Mouse (Mus musculus): ENCODE results near the gene Npm1. TPM values are rescaled to one million over a fixed set of nuclear protein-coding genes. Genes with fewer than 3 reads are reported as not detected.

Npm1 gene
- polyA plus RNA-seq, 1 experiment from 2014 or later: 1,176 TPM

- Histone ChIP-seq H3K4me2 (replicated peaks) (no peak overlapping the region), H3K36me3 (no peaks in the 10 kb centered on the region), H3K27me3 (peaks cover 4% of the 10 kb centered on the region; the same call in 1 of the 2 replicates), H3K4me3 (no peak overlapping the region), H3K9me3 (no peaks in the 10 kb centered on the region), H3K27ac (no peak overlapping the region), H3K9ac (no peak overlapping the region), H3K4me1 (peaks cover 23% of the 10 kb centered on the region)
- ATAC-seq (ENCODE audit: low FRiP score, low read depth): no peak
- 66% methylated on average over 8 of the region's 8 CpGs for WGBS
These were observed 58.1 kb downstream of the Npm1 start for GRCm38 (mm10) chr11:33104911-33105316.

DNA sequence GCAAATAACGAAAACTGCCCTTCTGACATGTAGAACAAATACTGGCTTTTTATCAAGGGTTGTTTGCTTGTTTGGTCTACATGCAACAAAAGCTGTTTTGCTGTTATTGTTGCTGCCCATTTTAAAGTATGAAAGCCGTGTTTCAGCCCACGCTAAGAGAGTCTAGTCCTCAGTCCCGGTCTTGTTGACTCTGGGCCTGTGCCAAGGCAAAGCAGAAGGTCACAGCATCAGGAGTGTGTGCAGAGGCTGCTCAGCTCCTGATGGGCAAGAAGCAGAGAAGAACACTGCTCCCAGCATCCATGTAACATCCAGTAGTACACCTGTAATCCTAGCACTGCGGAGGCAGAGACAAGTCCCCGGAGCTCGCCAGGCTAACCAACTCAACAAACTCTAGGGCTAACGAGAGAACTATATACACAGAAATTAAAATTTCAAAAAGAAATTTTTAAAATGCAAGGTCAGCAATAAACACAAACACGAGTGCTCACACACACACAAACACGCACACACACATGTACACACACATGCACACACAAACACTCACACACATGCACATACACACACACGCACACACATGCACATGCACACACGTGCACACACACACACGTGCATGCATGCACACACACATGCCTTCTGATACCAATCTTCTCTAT is 59.6 kb downstream of the Npm1 start:
- H3K27me3 ChIP-seq: no peaks in the 10 kb centered on the region
- no peaks in the 10 kb centered on the region for H3K9me3 ChIP-seq
- no peak overlapping the region for H3K9ac ChIP-seq
- no peaks in the 10 kb centered on the region for H3K36me3 ChIP-seq
- ATAC-seq (ENCODE audit: low FRiP score, low read depth): no peak
- H3K27ac ChIP-seq: no peak overlapping the region
- H3K4me1 ChIP-seq: peaks cover 37% of the 10 kb centered on the region
- no peak overlapping the region for H3K4me3 ChIP-seq
- H3K4me2 ChIP-seq (replicated peaks): no peak overlapping the region
- WGBS: 86% methylated on average over 13 of the region's 13 CpGs

Other genes starting within 250 kb of the Npm1 start
- 17.0 and 18.8 TPM in 2 replicates for gene Fgf18, start 15.8 kb downstream of the Npm1 start, polyA plus RNA-seq (2015; fragmentation: Nextera tagmentation; extraction: Ambion mirVana)
- not detected in 2 replicates for gene Tlx3, start 40.4 kb upstream of the Npm1 start, polyA plus RNA-seq (2015; fragmentation: Nextera tagmentation; extraction: Ambion mirVana)
- gene Gm12117, start 113.5 kb upstream of the Npm1 start, polyA plus RNA-seq (2015; fragmentation: Nextera tagmentation; extraction: Ambion mirVana): not detected in 2 replicates

Measured in limb, embryonic 13.5 days (tissue).